Mouse (Mus musculus) heart, embryonic 11.5 days (tissue): ENCODE measurements at regions not wholly inside any gene's neighbourhood (a gene's known extent, or its start where the extent isn't known, plus 50 kb on each side); places are given as distances from the start of the nearest gene placed in this dataset.

Source experiments
- ATAC-seq: fragments of 200-750 bp; cut with Nextera tagmentation; replicated peaks from 2 replicates; pipeline ENCODE4 v1.8.0; 2017; ENCODE audit warnings: moderate library complexity; ENCODE audit not compliant: insufficient number of reproducible peaks, low FRiP score, low TSS enrichment
- H3K27ac ChIP-seq: fragments of 300-500 bp; sonication (generic); 2 replicates; pipeline ENCODE4 v1.5.1; 2014; ENCODE audit warnings: mild to moderate bottlenecking, low read depth, low read length
- H3K27me3 ChIP-seq: fragments of 300-500 bp; sonication (generic); 2 replicates; pipeline ENCODE4 v1.6.1; 2014; ENCODE audit warnings: mild to moderate bottlenecking, low read length, mixed read lengths; ENCODE audit not compliant: control insufficient read depth, insufficient read depth
- H3K36me3 ChIP-seq: fragments of 300-500 bp; sonication (generic); 2 replicates; pipeline ENCODE4 v1.6.1; 2014; ENCODE audit warnings: mild to moderate bottlenecking, low read length, moderate library complexity, mixed read lengths; ENCODE audit not compliant: control insufficient read depth, insufficient read depth
- H3K4me1 ChIP-seq: fragments of 300-500 bp; sonication (generic); 2 replicates; pipeline ENCODE4 v1.6.1; 2014; ENCODE audit warnings: low read length; ENCODE audit not compliant: control insufficient read depth, insufficient read depth
- H3K4me2 ChIP-seq: fragments of 300-500 bp; sonication (generic); 2 replicates; pipeline ENCODE4 v1.6.1; 2014; ENCODE audit warnings: mild to moderate bottlenecking, moderate library complexity
- H3K4me3 ChIP-seq: fragments of 300-500 bp; sonication (generic); 2 replicates; pipeline ENCODE4 v1.5.1; 2014; ENCODE audit warnings: low read depth, low read length
- H3K9ac ChIP-seq: fragments of 300-500 bp; sonication (generic); 2 replicates; pipeline ENCODE4 v1.6.1; 2014; ENCODE audit warnings: mild to moderate bottlenecking, low read depth, low read length, moderate library complexity
- H3K9me3 ChIP-seq: fragments of 300-500 bp; sonication (generic); replicated peaks from 2 replicates; pipeline ENCODE4 v1.6.1; 2016; ENCODE audit warnings: low read length; ENCODE audit not compliant: control insufficient read depth
- WGBS: fragments of 180-500 bp; shearing (Covaris S2); extraction: QIAGEN DNeasy Blood & Tissue Kit; methylation state at CpG from one replicate; pipeline ENCODE4 v1.1.7; 2014; ENCODE audit not compliant: insufficient replicate concordance; 5-methylcytosine and 5-hydroxymethylcytosine counted together

- H3K9ac ChIP-seq: no peak overlapping the region
- 72% methylated on average over 4 of the region's 4 CpGs for WGBS
- no peak for ATAC-seq
Measured at GRCm38 (mm10) chr12:16012081-16012480, 195.4 kb upstream of the Trib2 start.

GRCm38 (mm10) chr12:16009822-16010620, 193.3 kb upstream of the Trib2 start:
- H3K9ac ChIP-seq: no peak overlapping the region
- peaks cover 14% of the 10 kb centered on the region for H3K4me1 ChIP-seq
- no peak overlapping the region for H3K4me2 ChIP-seq
- no peaks in the 10 kb centered on the region for H3K36me3 ChIP-seq
- no peaks in the 10 kb centered on the region for H3K9me3 ChIP-seq
- no peak overlapping the region for H3K4me3 ChIP-seq
- H3K27me3 ChIP-seq: no peaks in the 10 kb centered on the region
- H3K27ac ChIP-seq: 0 out of 2 replicates have a peak overlapping the region, but pooled peaks have one; percentile 54
- ATAC-seq: no peak
- WGBS: 65% methylated on average over 10 of the region's 10 CpGs

More at GRCm38 (mm10) chr12:16012081-16012480, 195.4 kb upstream of the Trib2 start:
- Histone ChIP-seq H3K36me3 (no peaks in the 10 kb centered on the region), H3K4me2 (no peak overlapping the region), H3K9me3 (no peaks in the 10 kb centered on the region), H3K27me3 (no peaks in the 10 kb centered on the region), H3K4me3 (no peak overlapping the region), H3K27ac (no peak overlapping the region), H3K4me1 (peaks cover 15% of the 10 kb centered on the region)

GRCm38 (mm10) chr12:16008763-16009515, 192.2 kb upstream of the Trib2 start:
- peak overlapping the region; percentile 67 for H3K27ac ChIP-seq
- peaks cover 14% of the 10 kb centered on the region for H3K4me1 ChIP-seq
- no peak for ATAC-seq

GRCm38 (mm10) chr12:16008261-16008660, 191.5 kb upstream of the Trib2 start:
- no peak for ATAC-seq
- peaks cover 14% of the 10 kb centered on the region for H3K4me1 ChIP-seq
- H3K4me3 ChIP-seq: no peak overlapping the region
- no peaks in the 10 kb centered on the region for H3K9me3 ChIP-seq
- no peaks in the 10 kb centered on the region for H3K36me3 ChIP-seq
- H3K4me2 ChIP-seq: no peak overlapping the region
- H3K27me3 ChIP-seq: no peaks in the 10 kb centered on the region
- H3K27ac ChIP-seq: peak overlapping the region; percentile 67
- 61% methylated on average over 4 of the region's 4 CpGs for WGBS
- no peak overlapping the region for H3K9ac ChIP-seq

More at GRCm38 (mm10) chr12:16008763-16009515, 192.2 kb upstream of the Trib2 start:
- H3K4me2 ChIP-seq: no peak overlapping the region
- no peaks in the 10 kb centered on the region for H3K36me3 ChIP-seq
- WGBS: 39% methylated on average over 3 of the region's 3 CpGs
- H3K4me3 ChIP-seq: no peak overlapping the region
- no peaks in the 10 kb centered on the region for H3K27me3 ChIP-seq
- H3K9me3 ChIP-seq: no peaks in the 10 kb centered on the region
- no peak overlapping the region for H3K9ac ChIP-seq

- 54% methylated on average over 5 of the region's 5 CpGs for WGBS
Measured at GRCm38 (mm10) chr12:16006688-16007087, 190.0 kb upstream of the Trib2 start.

GRCm38 (mm10) chr12:16006286-16006685, 189.6 kb upstream of the Trib2 start:
- Histone ChIP-seq H3K27me3 (no peaks in the 10 kb centered on the region), H3K36me3 (no peaks in the 10 kb centered on the region), H3K4me2 (no peak overlapping the region), H3K4me1 (peaks cover 14% of the 10 kb centered on the region), H3K9ac (no peak overlapping the region), H3K4me3 (no peak overlapping the region), H3K9me3 (no peaks in the 10 kb centered on the region), H3K27ac (no peak overlapping the region)
- 91% methylated on average over 5 of the region's 5 CpGs for WGBS
- no peak for ATAC-seq

More at GRCm38 (mm10) chr12:16006688-16007087, 190.0 kb upstream of the Trib2 start:
- Histone ChIP-seq H3K9me3 (no peaks in the 10 kb centered on the region), H3K4me1 (peaks cover 14% of the 10 kb centered on the region), H3K4me2 (no peak overlapping the region), H3K4me3 (no peak overlapping the region), H3K9ac (no peak overlapping the region), H3K27me3 (no peaks in the 10 kb centered on the region), H3K36me3 (no peaks in the 10 kb centered on the region), H3K27ac (no peak overlapping the region)
- ATAC-seq: no peak

- Histone ChIP-seq H3K27me3 (no peaks in the 10 kb centered on the region), H3K4me3 (no peak overlapping the region), H3K9ac (no peak overlapping the region), H3K4me2 (no peak overlapping the region), H3K9me3 (no peaks in the 10 kb centered on the region), H3K36me3 (no peaks in the 10 kb centered on the region), H3K27ac (no peak overlapping the region), H3K4me1 (0 out of 2 replicates have a peak, but pooled peaks cover 2% of the 10 kb centered on the region)
- no peak for ATAC-seq
- 78% methylated on average over 7 of the region's 7 CpGs for WGBS
Measured at GRCm38 (mm10) chr12:16001811-16002210, 185.1 kb upstream of the Trib2 start.

- 83% methylated on average over 5 of the region's 5 CpGs for WGBS
- Histone ChIP-seq H3K4me1 (no peaks in the 10 kb centered on the region), H3K9me3 (no peaks in the 10 kb centered on the region), H3K27me3 (no peaks in the 10 kb centered on the region), H3K4me2 (no peak overlapping the region), H3K36me3 (no peaks in the 10 kb centered on the region), H3K27ac (no peak overlapping the region), H3K9ac (no peak overlapping the region), H3K4me3 (no peak overlapping the region)
- ATAC-seq: no peak
Measured at GRCm38 (mm10) chr12:16001225-16001624, 184.5 kb upstream of the Trib2 start.
